Mouse (Mus musculus): Measurements from ENCODE around the gene Bdh2. TPM values are rescaled to one million over a fixed set of nuclear protein-coding genes. Genes with fewer than 3 reads are reported as not detected.

Bdh2 gene
- total RNA-seq, 2 experiments from 2014 or later = 1.6 to 2.2 TPM

Other genes with a start within 250 kb of the Bdh2 start
- 1 to 10 TPM; 4.6 to 6.8 TPM for gene Cenpe, start 68.7 kb upstream of the Bdh2 start, total RNA-seq (2021)
- 1 to 10 TPM; 6.9 to 7.0 TPM for gene Slc9b2, start 26.5 kb downstream of the Bdh2 start, total RNA-seq (2021)
- gene Slc9b1, start 66.8 kb downstream of the Bdh2 start, total RNA-seq (2021) = 1 to 10 TPM in 1 of 2 experiments, under 1 TPM in 1; 0.40 to 1.5 TPM
- 10 to 100 TPM; 31.8 to 33.4 TPM for gene Cisd2, start 142.7 kb downstream of the Bdh2 start, total RNA-seq (2021)
- gene Ube2d3, start 156.9 kb downstream of the Bdh2 start, total RNA-seq (2021) = 100 to 1,000 TPM; 250 to 270 TPM
- 1 to 10 TPM; 4.9 to 5.6 TPM for gene Manba, start 204.4 kb downstream of the Bdh2 start, total RNA-seq (2021)

Data from left cerebral cortex, postnatal 4 days (tissue).